Mouse (Mus musculus) forebrain, embryonic 12.5 days (tissue): ENCODE measurements around the gene Klk8. TPM values are rescaled to one million over a fixed set of nuclear protein-coding genes. Genes with fewer than 3 reads are reported as not detected.

Experiments used
- ATAC-seq: fragments of 200-750 bp; cut with Nextera tagmentation; 2 replicates; pipeline ENCODE4 v1.8.0; 2017; ENCODE audit warnings: moderate TSS enrichment; ENCODE audit not compliant: low FRiP score
- H3K27ac ChIP-seq: fragments of 300-500 bp; sonication (generic); 2 replicates; pipeline ENCODE4 v1.5.1; 2016; ENCODE audit warnings: mild to moderate bottlenecking
- H3K27me3 ChIP-seq: fragments of 300-500 bp; sonication (generic); 2 replicates; pipeline ENCODE4 v1.6.1; 2016; ENCODE audit warnings: mild to moderate bottlenecking
- H3K36me3 ChIP-seq: fragments of 300-500 bp; sonication (generic); replicated peaks from 2 replicates; pipeline ENCODE4 v1.6.1; 2016; ENCODE audit warnings: mild to moderate bottlenecking
- H3K4me1 ChIP-seq: fragments of 300-500 bp; sonication (generic); 2 replicates; pipeline ENCODE4 v1.6.1; 2016
- H3K4me2 ChIP-seq: fragments of 300-500 bp; sonication (generic); 2 replicates; pipeline ENCODE4 v1.6.1; 2016; ENCODE audit warnings: mild to moderate bottlenecking, moderate library complexity
- H3K4me3 ChIP-seq: fragments of 300-500 bp; sonication (generic); replicated peaks from 2 replicates; pipeline ENCODE4 v1.5.1; 2016; ENCODE audit warnings: mild to moderate bottlenecking
- H3K9ac ChIP-seq: fragments of 300-500 bp; sonication (generic); 2 replicates; pipeline ENCODE4 v1.6.1; 2016; ENCODE audit warnings: mild to moderate bottlenecking
- H3K9me3 ChIP-seq: fragments of 300-500 bp; sonication (generic); 2 replicates; pipeline ENCODE4 v1.6.1; 2016
- WGBS: fragments of 180-500 bp; shearing (Covaris S2); methylation state at CpG from one replicate; pipeline ENCODE4 v1.1.7; 2016; 5-methylcytosine and 5-hydroxymethylcytosine counted together
- polyA plus RNA-seq: library from polyadenylated mRNA; unstranded; fragments of >200 nt; fragmentation: Nextera tagmentation; extraction: Ambion mirVana; gene quantifications from 2 replicates; pipeline ENCODE4 v1.2.1, GENCODE M21; 2016

The Klk8 gene
- polyA plus RNA-seq, 1 experiment from 2014 or later = 5.3 TPM

- Histone ChIP-seq H3K4me2 (no peak overlapping the region), H3K9ac (no peak overlapping the region), H3K4me1 (peaks cover 10% of the 10 kb centered on the region; the same call in 1 of the 2 replicates), H3K27me3 (no peaks in the 10 kb centered on the region), H3K36me3 (no peaks in the 10 kb centered on the region), H3K9me3 (no peaks in the 10 kb centered on the region), H3K4me3 (no peak overlapping the region), H3K27ac (no peak overlapping the region)
- 80% methylated on average over 12 of the region's 12 CpGs for WGBS
- no peak for ATAC-seq
These were observed 20.0 kb upstream of the Klk8 start for GRCm38 (mm10) chr7:43777423-43777822.

GRCm38 (mm10) chr7:43778176-43778970, 19.0 kb upstream of the Klk8 start:
- H3K4me2 ChIP-seq = no peak overlapping the region
- no peak overlapping the region for H3K4me3 ChIP-seq
- 91% methylated on average over 10 of the region's 10 CpGs for WGBS
- H3K9me3 ChIP-seq = no peaks in the 10 kb centered on the region
- H3K36me3 ChIP-seq = no peaks in the 10 kb centered on the region
- no peak overlapping the region for H3K9ac ChIP-seq
- no peak overlapping the region for H3K27ac ChIP-seq
- peaks cover 7% of the 10 kb centered on the region for H3K27me3 ChIP-seq
- ATAC-seq = no peak
- peaks cover 17% of the 10 kb centered on the region; the same call in 1 of the 2 replicates for H3K4me1 ChIP-seq

- H3K4me1 ChIP-seq = peaks cover 11% of the 10 kb centered on the region; the same call in 1 of the 2 replicates
- H3K27ac ChIP-seq = no peak overlapping the region
- 78% methylated on average over 6 of the region's 6 CpGs for WGBS
- no peaks in the 10 kb centered on the region for H3K9me3 ChIP-seq
- no peak overlapping the region for H3K4me2 ChIP-seq
- H3K4me3 ChIP-seq = no peak overlapping the region
- no peaks in the 10 kb centered on the region for H3K36me3 ChIP-seq
- H3K27me3 ChIP-seq = peaks cover 13% of the 10 kb centered on the region
- H3K9ac ChIP-seq = no peak overlapping the region
- ATAC-seq = no peak
These were observed 17.1 kb upstream of the Klk8 start for GRCm38 (mm10) chr7:43780241-43780640.

GRCm38 (mm10) chr7:43780746-43781145, 16.6 kb upstream of the Klk8 start, which contains the start of gene Klk10:
Klk10 (plus strand) TSS chr7:43781035.
- Histone ChIP-seq H3K36me3 (no peaks in the 10 kb centered on the region), H3K4me3 (no peak within 1 kb of the TSS), H3K27me3 (peaks cover 13% of the 10 kb centered on the region), H3K9ac (no peak within 1 kb of the TSS), H3K9me3 (no peaks in the 10 kb centered on the region), H3K4me1 (peaks cover 9% of the 10 kb centered on the region; the same call in 1 of the 2 replicates), H3K4me2 (no peak within 1 kb of the TSS), H3K27ac (no peak within 1 kb of the TSS)
- 55% methylated on average over 5 of the region's 5 CpGs for WGBS
- no peak for ATAC-seq

GRCm38 (mm10) chr7:43781541-43781940, 15.8 kb upstream of the Klk8 start:
- H3K9ac ChIP-seq = no peak overlapping the region
- H3K9me3 ChIP-seq = no peaks in the 10 kb centered on the region
- peaks cover 13% of the 10 kb centered on the region for H3K27me3 ChIP-seq
- 93% methylated on average over 11 of the region's 11 CpGs for WGBS
- H3K36me3 ChIP-seq = no peaks in the 10 kb centered on the region
- H3K4me1 ChIP-seq = peaks cover 9% of the 10 kb centered on the region; the same call in 1 of the 2 replicates
- no peak for ATAC-seq
- no peak overlapping the region for H3K4me2 ChIP-seq
- H3K4me3 ChIP-seq = no peak overlapping the region
- H3K27ac ChIP-seq = no peak overlapping the region

GRCm38 (mm10) chr7:43782275-43783265, 14.8 kb upstream of the Klk8 start:
- H3K4me2 ChIP-seq = peak overlapping the region; percentile 64
- H3K9me3 ChIP-seq = no peaks in the 10 kb centered on the region
- H3K9ac ChIP-seq = no peak overlapping the region
- no peaks in the 10 kb centered on the region for H3K36me3 ChIP-seq
- ATAC-seq = peak; percentile 73
- H3K4me1 ChIP-seq = peaks cover 9% of the 10 kb centered on the region; the same call in 1 of the 2 replicates
- WGBS = 7% methylated on average over 36 of the region's 36 CpGs
- no peak overlapping the region for H3K27ac ChIP-seq
- H3K4me3 ChIP-seq = peak overlapping the region; percentile 29
- H3K27me3 ChIP-seq = peaks cover 13% of the 10 kb centered on the region

- no peak overlapping the region for H3K4me3 ChIP-seq
- H3K27me3 ChIP-seq = peaks cover 13% of the 10 kb centered on the region
- 91% methylated on average over 1 of the region's 1 CpGs for WGBS
- H3K9me3 ChIP-seq = no peaks in the 10 kb centered on the region
- no peak for ATAC-seq
- H3K27ac ChIP-seq = no peak overlapping the region
- peaks cover 9% of the 10 kb centered on the region; the same call in 1 of the 2 replicates for H3K4me1 ChIP-seq
- H3K36me3 ChIP-seq = no peaks in the 10 kb centered on the region
- H3K9ac ChIP-seq = no peak overlapping the region
- no peak overlapping the region for H3K4me2 ChIP-seq
These were observed 12.1 kb upstream of the Klk8 start for GRCm38 (mm10) chr7:43785286-43785685.

- Histone ChIP-seq H3K36me3 (no peaks in the 10 kb centered on the region), H3K4me1 (no peaks in the 10 kb centered on the region), H3K9ac (no peak overlapping the region), H3K4me2 (no peak overlapping the region), H3K9me3 (no peaks in the 10 kb centered on the region), H3K27ac (no peak overlapping the region), H3K27me3 (peaks cover 8% of the 10 kb centered on the region), H3K4me3 (no peak overlapping the region)
- 72% methylated on average over 3 of the region's 3 CpGs for WGBS
- no peak for ATAC-seq
These were observed 9.3 kb upstream of the Klk8 start for GRCm38 (mm10) chr7:43788096-43788495.

GRCm38 (mm10) chr7:43789295-43789694, 8.1 kb upstream of the Klk8 start:
- ATAC-seq = no peak
- H3K4me2 ChIP-seq = no peak overlapping the region
- no peaks in the 10 kb centered on the region for H3K4me1 ChIP-seq
- H3K9me3 ChIP-seq = no peaks in the 10 kb centered on the region
- no peak overlapping the region for H3K27ac ChIP-seq
- 79% methylated on average over 2 of the region's 2 CpGs for WGBS
- no peaks in the 10 kb centered on the region for H3K36me3 ChIP-seq
- no peak overlapping the region for H3K4me3 ChIP-seq
- no peak overlapping the region for H3K9ac ChIP-seq
- H3K27me3 ChIP-seq = peaks cover 9% of the 10 kb centered on the region; the same call in 1 of the 2 replicates

GRCm38 (mm10) chr7:43791591-43791990, 5.8 kb upstream of the Klk8 start, which contains the start of gene Klk9:
Klk9 (plus strand) TSS chr7:43791891.
- no peak within 1 kb of the TSS for H3K4me2 ChIP-seq
- WGBS = 80% methylated on average over 7 of the region's 7 CpGs
- H3K9ac ChIP-seq = no peak within 1 kb of the TSS
- no peak within 1 kb of the TSS for H3K27ac ChIP-seq
- no peaks in the 10 kb centered on the region for H3K36me3 ChIP-seq
- no peak for ATAC-seq
- H3K4me3 ChIP-seq = no peak within 1 kb of the TSS
- peaks cover 25% of the 10 kb centered on the region for H3K27me3 ChIP-seq
- H3K9me3 ChIP-seq = no peaks in the 10 kb centered on the region
- peaks cover 3% of the 10 kb centered on the region; the same call in 1 of the 2 replicates for H3K4me1 ChIP-seq

GRCm38 (mm10) chr7:43796355-43796754, 1.0 kb upstream of the Klk8 start:
- WGBS = 5% methylated on average over 7 of the region's 8 CpGs
- no peaks in the 10 kb centered on the region for H3K36me3 ChIP-seq
- peaks cover 49% of the 10 kb centered on the region for H3K27me3 ChIP-seq
- H3K9ac ChIP-seq = 0 out of 2 replicates have a peak overlapping the region, but pooled peaks have one; percentile 42
- H3K4me2 ChIP-seq = peak overlapping the region; percentile 79
- no peak for ATAC-seq
- H3K9me3 ChIP-seq = no peaks in the 10 kb centered on the region
- peak overlapping the region; percentile 46 for H3K4me3 ChIP-seq
- H3K27ac ChIP-seq = no peak overlapping the region
- peaks cover 14% of the 10 kb centered on the region for H3K4me1 ChIP-seq
